Mouse (Mus musculus) kidney, adult 10 weeks (tissue): ENCODE measurements around the gene Muc4. TPM values are rescaled to one million over a fixed set of nuclear protein-coding genes. Genes with fewer than 3 reads are reported as not detected.

Experiments used
- polyA plus RNA-seq: library from polyadenylated mRNA; stranded (reverse); fragments of 350-450 nt; fragmentation: Illumina TruSeq; extraction: RNeasy Lipid Tissue Mini Kit (QIAGEN cat#74804); gene quantifications from one replicate; pipeline ENCODE4 v1.2.3, GENCODE M21; 2014; ENCODE audit warnings: low read depth, low replicate concordance

Gene Muc4
- polyA plus RNA-seq: 0.04 TPM

DNA sequence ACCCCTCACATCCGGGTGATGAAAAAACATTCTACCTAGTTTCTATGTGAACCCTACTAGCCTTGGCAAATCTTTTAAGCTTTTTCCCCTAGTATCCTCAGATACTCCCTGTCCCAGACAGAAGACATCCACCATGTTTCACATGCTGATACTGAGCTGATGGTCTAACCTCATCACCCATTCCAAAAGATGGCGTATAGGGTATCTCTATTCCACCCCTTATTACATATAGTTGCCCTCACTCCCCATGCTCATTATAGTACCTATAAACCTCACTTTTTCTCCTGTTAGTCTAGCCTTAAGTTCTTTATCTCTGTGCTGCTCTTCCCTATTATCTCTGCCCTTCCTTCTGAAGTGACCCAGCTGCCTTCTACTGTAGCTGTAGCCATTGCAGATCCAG, at the start of gene Muc4:
TSS of gene Muc4 (plus strand) at position 301 of the 400 bp plus-strand sequence.

DNA sequence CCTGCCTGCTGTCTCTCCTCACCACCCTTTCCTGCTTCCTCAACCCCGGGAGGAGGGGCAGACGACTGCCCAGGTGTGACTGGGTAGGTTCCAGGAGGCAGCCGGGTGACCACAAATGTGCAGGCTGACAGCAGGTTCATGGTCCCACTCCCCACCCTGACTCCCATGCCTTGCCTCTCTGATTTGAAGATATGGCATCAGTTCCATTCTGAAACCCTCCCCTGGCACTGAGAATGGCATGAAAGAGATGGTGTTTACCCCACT, 61.7 kb downstream of the Muc4 start, which contains the start of gene Muc20:
TSS of gene Muc20 (minus strand) at position 10 of the 264 bp plus-strand sequence.

DNA sequence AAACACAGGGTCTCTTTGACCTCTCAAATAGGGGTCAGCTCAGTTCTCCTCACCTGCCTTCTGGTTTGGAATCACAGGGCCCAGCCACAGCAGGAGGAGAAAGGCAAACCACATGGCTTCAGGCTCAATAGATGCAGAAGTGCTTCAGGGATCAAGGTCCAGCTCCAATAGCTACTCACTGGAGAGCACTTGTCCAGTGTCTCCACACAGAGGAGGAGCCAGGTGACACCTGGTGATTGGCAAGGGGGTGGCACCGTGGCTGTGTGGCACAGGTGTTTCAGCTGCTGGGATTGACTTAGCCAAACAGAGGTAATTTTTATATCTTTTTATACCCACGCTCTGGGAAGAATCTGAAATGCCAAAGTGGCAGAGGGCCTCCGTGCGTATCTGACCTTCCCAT, 74.6 kb downstream of the Muc4 start, which contains the start of gene Smbd1:
TSS of gene Smbd1 (minus strand) at position 157 of the 400 bp plus-strand sequence.

Other genes starting within 250 kb of the Muc4 start
- 2.8 TPM for gene Slc51a, start 248.0 kb upstream of the Muc4 start, polyA plus RNA-seq
- gene Zdhhc19, start 239.6 kb upstream of the Muc4 start, polyA plus RNA-seq: not detected
- 146 TPM for gene Tfrc, start 127.0 kb upstream of the Muc4 start, polyA plus RNA-seq
- gene Tnk2, start 92.0 kb upstream of the Muc4 start, polyA plus RNA-seq: 0.16 TPM
- 15.4 TPM for gene Muc20, start 61.5 kb downstream of the Muc4 start, polyA plus RNA-seq
- not detected for gene Smbd1, start 74.6 kb downstream of the Muc4 start, polyA plus RNA-seq
- 109 TPM for gene Fyttd1, start 141.6 kb downstream of the Muc4 start, polyA plus RNA-seq
- gene Rubcn, start 141.9 kb downstream of the Muc4 start, polyA plus RNA-seq: 8.8 TPM
- gene Lrch3, start 178.2 kb downstream of the Muc4 start, polyA plus RNA-seq: 19.8 TPM